Mouse (Mus musculus): Measurements from ENCODE around the gene Bco1.

- TF ChIP-seq CTCF (IDR thresholded peaks at IDR 0.05; ENCODE audit: low read depth) (no peak), EP300 (optimal IDR thresholded peaks at IDR 0.05) (no peak)
Observed at GRCm38 (mm10) chr8:117115094-117115493, 19.4 kb downstream of the Bco1 start.
